Mouse (Mus musculus) bone marrow, adult 2 months (tissue): Measurements from ENCODE around the gene Olfr622. TPM values are rescaled to one million over a fixed set of nuclear protein-coding genes. Genes with fewer than 3 reads are reported as not detected.

Experiments used
- H3K27ac ChIP-seq: fragments of 200-500 bp; 2 replicates; pipeline ENCODE4 v1.5.1; 2012; ENCODE audit warnings: low read depth, mild to moderate bottlenecking, control low read depth, inconsistent platforms, low read length; ENCODE audit not compliant: control insufficient read depth, poor library complexity, insufficient read depth
- H3K4me1 ChIP-seq: fragments of 200-500 bp; 2 replicates; pipeline ENCODE4 v1.6.1; 2011; ENCODE audit warnings: low read length; ENCODE audit not compliant: control insufficient read depth, insufficient read depth
- H3K4me3 ChIP-seq: fragments of 200-500 bp; replicated peaks from 2 replicates; pipeline ENCODE3; 2011; ENCODE audit warnings: mild to moderate bottlenecking, low read depth, low read length, control low read depth; ENCODE audit not compliant: control insufficient read depth
- CTCF ChIP-seq: fragments of 200-500 bp; IDR thresholded peaks from 2 replicates; pipeline ENCODE4 v1.5.1; 2011; ENCODE audit warnings: low read length, control low read depth; ENCODE audit not compliant: control insufficient read depth, insufficient read depth
- POLR2A ChIP-seq: fragments of 200-500 bp; IDR thresholded peaks from 2 replicates; pipeline ENCODE4 v1.6.1; 2011; ENCODE audit warnings: low read depth, mild to moderate bottlenecking, control low read depth, low read length, borderline replicate concordance; ENCODE audit not compliant: control insufficient read depth
- WGBS: fragments of 180-500 bp; shearing (Covaris S2); methylation state at CpG from one replicate; pipeline ENCODE4 v1.1.7; 2018; 5-methylcytosine and 5-hydroxymethylcytosine counted together
- polyA plus RNA-seq: library from polyadenylated mRNA; stranded (reverse); fragments of >200 nt; gene quantifications from 2 replicates; pipeline ENCODE4 v1.2.4, GENCODE M21; 2011; ENCODE audit warnings: low replicate concordance; ENCODE audit not compliant: missing spikeins, insufficient read depth, insufficient read length

Gene Olfr622
- polyA plus RNA-seq, 1 experiment, result not detected

- WGBS, result 53% methylated on average over 2 of the region's 2 CpGs
- Histone ChIP-seq H3K27ac (no peak within 1 kb of the TSS), H3K4me3 (no peak within 1 kb of the TSS), H3K4me1 (no peaks in the 10 kb centered on the region)
- TF ChIP-seq POLR2A (no peak), CTCF (no peak)
Observed at GRCm38 (mm10) chr7:103589803-103590202, 52.7 kb downstream of the Olfr622 start, which contains the start of gene Olfr618. TSS of gene Olfr618 (plus strand) at chr7:103590103.

Other genes with a start within 250 kb of the Olfr622 start
- gene Usp17lc, start 227.6 kb downstream of the Olfr622 start, polyA plus RNA-seq, result not detected in 2 replicates
- gene Olfr605, start 197.3 kb downstream of the Olfr622 start, polyA plus RNA-seq, result not detected in 2 replicates
- gene Olfr606, start 193.7 kb downstream of the Olfr622 start, polyA plus RNA-seq, result not detected in 2 replicates
- gene Olfr607, start 178.6 kb downstream of the Olfr622 start, polyA plus RNA-seq, result 0.70 TPM in 1 of 2 replicates, not detected in the other
- gene Olfr608, start 172.8 kb downstream of the Olfr622 start, polyA plus RNA-seq, result not detected in 2 replicates
- gene Olfr609, start 144.6 kb downstream of the Olfr622 start, polyA plus RNA-seq, result not detected in 2 replicates
- not detected in 2 replicates for gene Olfr610, start 130.6 kb downstream of the Olfr622 start, polyA plus RNA-seq
- gene Olfr611, start 121.9 kb downstream of the Olfr622 start, polyA plus RNA-seq, result not detected in 2 replicates
- not detected in 2 replicates for gene Olfr612, start 100.0 kb downstream of the Olfr622 start, polyA plus RNA-seq
- gene Olfr613, start 94.6 kb downstream of the Olfr622 start, polyA plus RNA-seq, result not detected in 2 replicates
- not detected in 2 replicates for gene Olfr615, start 86.6 kb downstream of the Olfr622 start, polyA plus RNA-seq
- gene Olfr616, start 73.6 kb downstream of the Olfr622 start, polyA plus RNA-seq, result not detected in 2 replicates
- gene Olfr617, start 69.6 kb downstream of the Olfr622 start, polyA plus RNA-seq, result not detected in 2 replicates
- not detected in 2 replicates for gene Olfr618, start 52.6 kb downstream of the Olfr622 start, polyA plus RNA-seq
- not detected in 2 replicates for gene Olfr619, start 42.1 kb downstream of the Olfr622 start, polyA plus RNA-seq
- gene Olfr620, start 30.2 kb downstream of the Olfr622 start, polyA plus RNA-seq, result 0.68 and 2.1 TPM in 2 replicates
- not detected in 2 replicates for gene Olfr623, start 21.0 kb upstream of the Olfr622 start, polyA plus RNA-seq
- 0.25 and 0.45 TPM in 2 replicates for gene Olfr624, start 28.5 kb upstream of the Olfr622 start, polyA plus RNA-seq
- gene Olfr625-ps1, start 40.0 kb upstream of the Olfr622 start, polyA plus RNA-seq, result not detected in 2 replicates
- gene Olfr243, start 72.0 kb upstream of the Olfr622 start, polyA plus RNA-seq, result 0.27 and 0.40 TPM in 2 replicates
- gene Olfr628, start 87.7 kb upstream of the Olfr622 start, polyA plus RNA-seq, result not detected in 2 replicates
- 1.2 TPM in 1 of 2 replicates, not detected in the other for gene Olfr629, start 102.2 kb upstream of the Olfr622 start, polyA plus RNA-seq
- not detected in 2 replicates for gene Olfr630, start 114.6 kb upstream of the Olfr622 start, polyA plus RNA-seq
- gene Olfr69, start 128.9 kb upstream of the Olfr622 start, polyA plus RNA-seq, result not detected in 2 replicates
- gene Olfr68, start 137.0 kb upstream of the Olfr622 start, polyA plus RNA-seq, result 0.36 TPM in 1 of 2 replicates, not detected in the other
- 0.25 TPM in 1 of 2 replicates, not detected in the other for gene Olfr67, start 149.1 kb upstream of the Olfr622 start, polyA plus RNA-seq
- gene Hbb-bt, start 171.3 kb upstream of the Olfr622 start, polyA plus RNA-seq, result 16,360 and 37,491 TPM in 2 replicates
- gene Hbb-bs, start 185.4 kb upstream of the Olfr622 start, polyA plus RNA-seq, result 44,806 and 110,365 TPM in 2 replicates
- gene Hbb-bh2, start 197.8 kb upstream of the Olfr622 start, polyA plus RNA-seq, result not detected in 2 replicates
- 1.6 TPM in 1 of 2 replicates, not detected in the other for gene Hbb-bh1, start 200.5 kb upstream of the Olfr622 start, polyA plus RNA-seq
- gene Hbb-y, start 210.5 kb upstream of the Olfr622 start, polyA plus RNA-seq, result 1.6 TPM in 1 of 2 replicates, not detected in the other
- not detected in 2 replicates for gene Olfr66, start 243.6 kb upstream of the Olfr622 start, polyA plus RNA-seq